Mouse (Mus musculus) spleen, postnatal 14 days (tissue): ENCODE data around the gene 4930480E11Rik.
"Not testable (repeated sequence)": the region's sequence is repeated elsewhere in the genome, so short reads cannot be mapped to it uniquely, and the experiment has no call there.

ENCODE experiments used
- DNase-seq, 2 experiments: peaks; one replicate each; pipeline ENCODE4 v3.0.0; 2021 to 2022; ENCODE audit warnings: low spot score in 2 of 2

The 4930480E11Rik gene

DNA sequence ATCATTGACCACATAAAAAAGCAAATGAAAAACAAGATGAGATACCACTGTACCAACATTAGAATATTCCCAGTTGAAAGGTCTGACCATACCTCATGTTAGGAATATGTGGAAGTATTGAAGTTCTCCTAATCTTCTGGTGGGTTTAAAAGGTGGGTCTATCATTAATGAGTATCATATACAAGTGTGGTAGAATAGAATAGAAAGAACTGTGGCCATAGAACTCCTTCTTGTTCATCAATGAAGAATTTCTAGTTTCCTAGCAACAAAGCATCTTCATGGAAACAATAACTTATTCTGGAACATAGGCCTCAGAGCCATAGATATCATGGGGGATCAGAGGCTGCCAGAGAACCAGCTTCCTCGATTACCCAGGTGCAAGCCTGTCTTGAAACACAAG is at the start of gene 4930480E11Rik:
Gene 4930480E11Rik (plus strand): TSS at position 301 of the 400 bp plus-strand sequence.
- no peak for DNase-seq

- DNase-seq, result not testable (repeated sequence)
These were observed 33.9 kb downstream of the 4930480E11Rik start for GRCm38 (mm10) chrX:78403346-78403745.
